Mouse (Mus musculus) gastrocnemius, adult 2 months (tissue): ENCODE measurements around the gene Dnm1. TPM values are rescaled to one million over a fixed set of nuclear protein-coding genes. Genes with fewer than 3 reads are reported as not detected.
A peak's percentile ranks its signal among the peaks of the same experiment; 100 is the strongest.

ENCODE experiments used
- DNase-seq: peaks from one replicate; pipeline ENCODE4 v3.0.0; 2022
- H3K27ac ChIP-seq: fragments of 200-600 bp; 2 replicates; pipeline ENCODE4 v1.8.1; 2022; ENCODE audit warnings: mild to moderate bottlenecking
- H3K4me3 ChIP-seq: fragments of 200-600 bp; 2 replicates; pipeline ENCODE4 v1.8.1; 2022; ENCODE audit warnings: mild to moderate bottlenecking, moderate library complexity
- CTCF ChIP-seq: fragments of 200-600 bp; IDR thresholded peaks from 2 replicates; pipeline ENCODE4 v1.8.1; 2022; ENCODE audit warnings: antibody characterized with exemption, mild to moderate bottlenecking, moderate library complexity
- intact Hi-C: fragments of 180-260 bp; cut with DNase I; formaldehyde crosslinking; loops from one replicate; pipeline ENCODE4 v1.15.1; 2025
- total RNA-seq, 2 experiments: library from RNA; stranded (reverse); gene quantifications; 2 replicates each; pipeline ENCODE4 v1.2.3; 2021

Dnm1 gene
- total RNA-seq, 2 experiments from 2014 or later = 3.7 to 8.2 TPM

GRCm38 (mm10) chr2:32356216-32356615, 3.1 kb upstream of the Dnm1 start:
- TF ChIP-seq CTCF = no peak
- Histone ChIP-seq H3K27ac (peak overlapping the region; percentile 64), H3K4me3 (no peak overlapping the region)
- peak; percentile 78 for DNase-seq
- intact Hi-C loops = no loop called here

- intact Hi-C loops = loop anchor here (5.0 kb wide), 2 partner anchors 47 to 133 kb away; no protein-coding TSS in a partner anchor
- DNase-seq = no peak
- no peak overlapping the region for H3K27ac ChIP-seq
- no peak for TF ChIP-seq CTCF
- no peak overlapping the region for H3K4me3 ChIP-seq
Observed at GRCm38 (mm10) chr2:32354336-32354895, 1.3 kb upstream of the Dnm1 start.

GRCm38 (mm10) chr2:32353836-32354235, 698 bp upstream of the Dnm1 start:
- no peak overlapping the region for H3K27ac ChIP-seq
- TF ChIP-seq CTCF = no peak
- no peak overlapping the region for H3K4me3 ChIP-seq
- intact Hi-C loops = loop anchor here (5.0 kb wide), 2 partner anchors 47 to 133 kb away; no protein-coding TSS in a partner anchor
- DNase-seq = no peak

- intact Hi-C loops = loop anchor here (5.0 kb wide), 2 partner anchors 45 to 135 kb away; no protein-coding TSS in a partner anchor
- peak within 1 kb of the TSS; percentile 85 for H3K27ac ChIP-seq
- H3K4me3 ChIP-seq = peak within 1 kb of the TSS; percentile 88
- no peak for TF ChIP-seq CTCF
- DNase-seq = peak; percentile 35
Observed at GRCm38 (mm10) chr2:32352151-32353006, 759 bp downstream of the Dnm1 start, which contains the start of gene Ciz1. TSS of gene Ciz1 (plus strand) at chr2:32352327.

GRCm38 (mm10) chr2:32351471-32351961, 1.6 kb downstream of the Dnm1 start:
- H3K27ac ChIP-seq = peak overlapping the region; percentile 85
- TF ChIP-seq CTCF = no peak
- DNase-seq = peak; percentile 44
- H3K4me3 ChIP-seq = peak overlapping the region; percentile 88
- intact Hi-C loops = loop anchor here (5.0 kb wide), 2 partner anchors 44 to 136 kb away; no protein-coding TSS in a partner anchor

GRCm38 (mm10) chr2:32350471-32351051, 2.6 kb downstream of the Dnm1 start:
- peak; percentile 38 for DNase-seq
- intact Hi-C loops = loop anchor here (5.0 kb wide), 2 partner anchors 43 to 137 kb away; no protein-coding TSS in a partner anchor
- H3K4me3 ChIP-seq = peak overlapping the region; percentile 88
- peak overlapping the region; percentile 85 for H3K27ac ChIP-seq
- TF ChIP-seq CTCF = no peak

GRCm38 (mm10) chr2:32349625-32350255, 3.4 kb downstream of the Dnm1 start:
- H3K4me3 ChIP-seq = no peak overlapping the region
- peak; percentile 22 for DNase-seq
- no peak for TF ChIP-seq CTCF
- peak overlapping the region; percentile 85; the same call in 1 of the 2 replicates for H3K27ac ChIP-seq
- intact Hi-C loops = loop anchor here (5.0 kb wide), 2 partner anchors 42 to 138 kb away; no protein-coding TSS in a partner anchor

GRCm38 (mm10) chr2:32348311-32348710, 4.8 kb downstream of the Dnm1 start:
- no peak overlapping the region for H3K4me3 ChIP-seq
- no peak overlapping the region for H3K27ac ChIP-seq
- no peak for DNase-seq
- intact Hi-C loops = no loop called here
- no peak for TF ChIP-seq CTCF

- H3K27ac ChIP-seq = no peak overlapping the region
- no peak for TF ChIP-seq CTCF
- H3K4me3 ChIP-seq = no peak overlapping the region
- DNase-seq = no peak
- intact Hi-C loops = no loop called here
Observed at GRCm38 (mm10) chr2:32347019-32347418, 6.1 kb downstream of the Dnm1 start.

- TF ChIP-seq CTCF = no peak
- intact Hi-C loops = no loop called here
- peak overlapping the region; percentile 85 for H3K27ac ChIP-seq
- DNase-seq = no peak
- H3K4me3 ChIP-seq = no peak overlapping the region
Observed at GRCm38 (mm10) chr2:32344598-32345321, 8.4 kb downstream of the Dnm1 start.

GRCm38 (mm10) chr2:32344056-32344455, 9.1 kb downstream of the Dnm1 start:
- Histone ChIP-seq H3K4me3 (no peak overlapping the region), H3K27ac (peak overlapping the region; percentile 85)
- no peak for TF ChIP-seq CTCF
- intact Hi-C loops = no loop called here
- DNase-seq = peak; percentile 28

- DNase-seq = no peak
- H3K27ac ChIP-seq = peak overlapping the region; percentile 85
- no peak overlapping the region for H3K4me3 ChIP-seq
- intact Hi-C loops = no loop called here
- TF ChIP-seq CTCF = no peak
Observed at GRCm38 (mm10) chr2:32343351-32343671, 9.8 kb downstream of the Dnm1 start.
